Mouse (Mus musculus) neural tube, embryonic 15.5 days (tissue): ENCODE measurements around the gene Slc13a2. TPM values are rescaled to one million over a fixed set of nuclear protein-coding genes. Genes with fewer than 3 reads are reported as not detected.

Source experiments
- ATAC-seq: fragments of 200-750 bp; cut with Nextera tagmentation; 2 replicates; pipeline ENCODE4 v1.8.0; 2017; ENCODE audit warnings: mild to moderate bottlenecking, moderate TSS enrichment, moderate library complexity; ENCODE audit not compliant: low FRiP score
- H3K27ac ChIP-seq: fragments of 300-500 bp; sonication (generic); replicated peaks from 2 replicates; pipeline ENCODE4 v1.5.1; 2015; ENCODE audit warnings: mild to moderate bottlenecking, inconsistent platforms
- H3K27me3 ChIP-seq: fragments of 300-500 bp; sonication (generic); replicated peaks from 2 replicates; pipeline ENCODE4 v1.6.1; 2015; ENCODE audit warnings: inconsistent platforms
- H3K36me3 ChIP-seq: fragments of 300-500 bp; sonication (generic); 2 replicates; pipeline ENCODE4 v1.6.1; 2015; ENCODE audit warnings: inconsistent platforms
- H3K4me1 ChIP-seq: fragments of 300-500 bp; sonication (generic); 2 replicates; pipeline ENCODE4 v1.6.1; 2015; ENCODE audit warnings: inconsistent platforms
- H3K4me2 ChIP-seq: fragments of 300-500 bp; sonication (generic); 2 replicates; pipeline ENCODE4 v1.6.1; 2015; ENCODE audit warnings: inconsistent platforms, mild to moderate bottlenecking, moderate library complexity
- H3K4me3 ChIP-seq: fragments of 300-500 bp; sonication (generic); replicated peaks from 2 replicates; pipeline ENCODE4 v1.5.1; 2015; ENCODE audit warnings: mild to moderate bottlenecking, inconsistent platforms
- H3K9ac ChIP-seq: fragments of 300-500 bp; sonication (generic); replicated peaks from 2 replicates; pipeline ENCODE4 v1.6.1; 2015; ENCODE audit warnings: mild to moderate bottlenecking, inconsistent platforms
- H3K9me3 ChIP-seq: fragments of 300-500 bp; sonication (generic); replicated peaks from 2 replicates; pipeline ENCODE4 v1.6.1; 2016; ENCODE audit warnings: inconsistent platforms
- WGBS: fragments of 180-500 bp; shearing (Covaris S2); methylation state at CpG from one replicate; pipeline ENCODE4 v1.1.7; 2015; ENCODE audit warnings: mixed read lengths; 5-methylcytosine and 5-hydroxymethylcytosine counted together
- polyA plus RNA-seq: library from polyadenylated mRNA; unstranded; fragments of >200 nt; fragmentation: Nextera tagmentation; extraction: Ambion mirVana; gene quantifications from 2 replicates; pipeline ENCODE4 v1.2.1, GENCODE M21; 2015

The Slc13a2 gene
- polyA plus RNA-seq, 1 experiment from 2014 or later, result not detected

- H3K36me3 ChIP-seq, result no peaks in the 10 kb centered on the region
- no peak overlapping the region for H3K9ac ChIP-seq
- H3K4me2 ChIP-seq, result no peak overlapping the region
- no peak for ATAC-seq
- H3K9me3 ChIP-seq, result no peaks in the 10 kb centered on the region
- peaks cover 5% of the 10 kb centered on the region; the same call in 1 of the 2 replicates for H3K4me1 ChIP-seq
- H3K4me3 ChIP-seq, result no peak overlapping the region
- 88% methylated on average over 10 of the region's 10 CpGs for WGBS
- no peak overlapping the region for H3K27ac ChIP-seq
- H3K27me3 ChIP-seq, result no peaks in the 10 kb centered on the region
These were observed 9.2 kb upstream of the Slc13a2 start for GRCm38 (mm10) chr11:78431176-78431575.

GRCm38 (mm10) chr11:78430195-78430878, 8.3 kb upstream of the Slc13a2 start:
- no peaks in the 10 kb centered on the region for H3K9me3 ChIP-seq
- ATAC-seq, result no peak
- no peaks in the 10 kb centered on the region for H3K27me3 ChIP-seq
- H3K4me1 ChIP-seq, result no peaks in the 10 kb centered on the region
- H3K4me3 ChIP-seq, result no peak overlapping the region
- H3K36me3 ChIP-seq, result no peaks in the 10 kb centered on the region
- WGBS, result 49% methylated on average over 11 of the region's 11 CpGs
- no peak overlapping the region for H3K9ac ChIP-seq
- no peak overlapping the region for H3K4me2 ChIP-seq
- H3K27ac ChIP-seq, result no peak overlapping the region

- Histone ChIP-seq H3K4me1 (no peaks in the 10 kb centered on the region), H3K9me3 (no peaks in the 10 kb centered on the region), H3K27ac (no peak overlapping the region), H3K27me3 (no peaks in the 10 kb centered on the region), H3K4me3 (no peak overlapping the region), H3K9ac (no peak overlapping the region), H3K36me3 (no peaks in the 10 kb centered on the region), H3K4me2 (no peak overlapping the region)
- no peak for ATAC-seq
- WGBS, result 73% methylated on average over 5 of the region's 5 CpGs
These were observed 6.3 kb upstream of the Slc13a2 start for GRCm38 (mm10) chr11:78428309-78428708.

- no peaks in the 10 kb centered on the region for H3K4me1 ChIP-seq
- no peak overlapping the region for H3K4me3 ChIP-seq
- H3K27me3 ChIP-seq, result peaks cover 5% of the 10 kb centered on the region
- ATAC-seq, result no peak
- no peak overlapping the region for H3K4me2 ChIP-seq
- no peaks in the 10 kb centered on the region for H3K9me3 ChIP-seq
- H3K27ac ChIP-seq, result no peak overlapping the region
- H3K9ac ChIP-seq, result no peak overlapping the region
- 96% methylated on average over 6 of the region's 6 CpGs for WGBS
- H3K36me3 ChIP-seq, result no peaks in the 10 kb centered on the region
These were observed 5.6 kb upstream of the Slc13a2 start for GRCm38 (mm10) chr11:78427655-78428054.

- no peaks in the 10 kb centered on the region for H3K4me1 ChIP-seq
- no peak overlapping the region for H3K27ac ChIP-seq
- H3K4me2 ChIP-seq, result no peak overlapping the region
- 84% methylated on average over 1 of the region's 1 CpGs for WGBS
- H3K36me3 ChIP-seq, result no peaks in the 10 kb centered on the region
- H3K4me3 ChIP-seq, result no peak overlapping the region
- no peak for ATAC-seq
- H3K9ac ChIP-seq, result no peak overlapping the region
- no peaks in the 10 kb centered on the region for H3K9me3 ChIP-seq
- H3K27me3 ChIP-seq, result peaks cover 17% of the 10 kb centered on the region
These were observed 3.6 kb upstream of the Slc13a2 start for GRCm38 (mm10) chr11:78425572-78425971.

- no peak overlapping the region for H3K4me3 ChIP-seq
- H3K27ac ChIP-seq, result no peak overlapping the region
- no peak for ATAC-seq
- no peaks in the 10 kb centered on the region for H3K36me3 ChIP-seq
- no peaks in the 10 kb centered on the region for H3K9me3 ChIP-seq
- H3K4me2 ChIP-seq, result no peak overlapping the region
- 71% methylated on average over 2 of the region's 2 CpGs for WGBS
- no peaks in the 10 kb centered on the region for H3K4me1 ChIP-seq
- H3K27me3 ChIP-seq, result peaks cover 17% of the 10 kb centered on the region
- no peak overlapping the region for H3K9ac ChIP-seq
These were observed 2.3 kb upstream of the Slc13a2 start for GRCm38 (mm10) chr11:78424352-78424751.

GRCm38 (mm10) chr11:78421201-78422009, 612 bp downstream of the Slc13a2 start:
- Histone ChIP-seq H3K27me3 (peaks cover 17% of the 10 kb centered on the region), H3K9ac (no peak overlapping the region), H3K4me1 (no peaks in the 10 kb centered on the region), H3K9me3 (no peaks in the 10 kb centered on the region), H3K4me3 (no peak overlapping the region), H3K27ac (no peak overlapping the region), H3K4me2 (no peak overlapping the region), H3K36me3 (no peaks in the 10 kb centered on the region)
- ATAC-seq, result no peak
- WGBS, result 65% methylated on average over 13 of the region's 13 CpGs

- 75% methylated on average over 12 of the region's 12 CpGs for WGBS
- Histone ChIP-seq H3K36me3 (no peaks in the 10 kb centered on the region), H3K9me3 (no peaks in the 10 kb centered on the region), H3K27ac (no peak overlapping the region), H3K4me3 (no peak overlapping the region), H3K4me1 (no peaks in the 10 kb centered on the region), H3K9ac (no peak overlapping the region), H3K4me2 (no peak overlapping the region), H3K27me3 (peaks cover 17% of the 10 kb centered on the region)
- ATAC-seq, result no peak
These were observed 1.6 kb downstream of the Slc13a2 start for GRCm38 (mm10) chr11:78420263-78420889.

GRCm38 (mm10) chr11:78416854-78417253, 5.2 kb downstream of the Slc13a2 start:
- Histone ChIP-seq H3K36me3 (no peaks in the 10 kb centered on the region), H3K27me3 (peaks cover 5% of the 10 kb centered on the region; the same call in 1 of the 2 replicates), H3K9me3 (no peaks in the 10 kb centered on the region), H3K4me2 (no peak overlapping the region), H3K4me1 (no peaks in the 10 kb centered on the region), H3K9ac (no peak overlapping the region), H3K4me3 (no peak overlapping the region), H3K27ac (no peak overlapping the region)
- 88% methylated on average over 6 of the region's 6 CpGs for WGBS
- no peak for ATAC-seq

GRCm38 (mm10) chr11:78412861-78413260, 9.2 kb downstream of the Slc13a2 start:
- Histone ChIP-seq H3K27me3 (no peaks in the 10 kb centered on the region), H3K9me3 (no peaks in the 10 kb centered on the region), H3K4me2 (no peak overlapping the region), H3K4me3 (no peak overlapping the region), H3K36me3 (no peaks in the 10 kb centered on the region), H3K9ac (no peak overlapping the region), H3K27ac (no peak overlapping the region), H3K4me1 (no peaks in the 10 kb centered on the region)
- ATAC-seq, result no peak
- WGBS, result 72% methylated on average over 6 of the region's 6 CpGs

- Histone ChIP-seq H3K27me3 (no peaks in the 10 kb centered on the region), H3K4me1 (no peaks in the 10 kb centered on the region), H3K4me3 (no peak overlapping the region), H3K36me3 (no peaks in the 10 kb centered on the region), H3K9me3 (no peaks in the 10 kb centered on the region), H3K9ac (no peak overlapping the region), H3K4me2 (no peak overlapping the region), H3K27ac (no peak overlapping the region)
- 79% methylated on average over 6 of the region's 6 CpGs for WGBS
- ATAC-seq, result no peak
These were observed 9.6 kb downstream of the Slc13a2 start for GRCm38 (mm10) chr11:78412324-78412850.
